Mouse (Mus musculus): ENCODE data around the gene Selenoi. TPM values are rescaled to one million over a fixed set of nuclear protein-coding genes. Genes with fewer than 3 reads are reported as not detected.
A peak's percentile ranks its signal among the peaks of the same experiment; 100 is the strongest.

Gene Selenoi
- total RNA-seq, 2 experiments from 2014 or later, result 41.7 to 45.7 TPM

DNA sequence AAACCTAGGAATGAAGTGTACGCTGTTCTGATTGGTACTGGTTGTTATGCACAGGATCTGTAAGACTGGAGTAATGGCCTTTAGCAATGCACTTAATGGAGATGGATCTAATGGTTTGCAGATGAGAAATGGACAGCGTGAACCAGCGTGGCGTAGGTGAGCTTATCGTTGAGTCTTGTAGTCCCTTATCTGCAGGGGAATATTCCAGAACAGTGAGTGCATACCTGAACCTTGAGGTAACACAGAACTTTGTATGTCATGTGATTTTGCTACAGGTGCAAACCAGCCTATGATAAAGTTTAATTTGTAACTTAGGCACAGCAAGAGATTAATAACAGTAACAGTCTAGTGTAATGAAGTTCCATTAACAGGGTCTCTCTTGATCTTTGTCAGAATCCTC, 6.2 kb downstream of the Selenoi start:
- no peak for DNase-seq

DNA sequence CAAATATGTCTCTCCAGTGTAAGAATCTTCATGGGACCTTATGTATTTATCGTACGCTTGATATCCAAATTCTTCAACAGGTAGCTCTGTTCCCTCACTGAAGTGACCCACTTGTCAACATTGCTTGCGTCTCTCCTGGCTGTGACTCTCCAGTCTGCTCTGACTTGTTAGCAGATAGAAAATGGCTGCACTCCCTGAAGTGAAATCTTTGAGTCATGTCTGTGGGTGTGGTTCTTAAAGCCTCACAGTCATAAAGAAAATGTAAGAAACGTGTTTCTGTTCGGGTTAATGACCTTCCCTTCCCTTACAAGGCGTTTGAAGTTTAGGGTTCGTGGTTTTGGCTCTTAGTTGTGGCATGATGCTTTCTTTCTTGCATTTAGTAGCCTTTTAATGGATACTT, 8.2 kb downstream of the Selenoi start:
- DNase-seq, result no peak

DNA sequence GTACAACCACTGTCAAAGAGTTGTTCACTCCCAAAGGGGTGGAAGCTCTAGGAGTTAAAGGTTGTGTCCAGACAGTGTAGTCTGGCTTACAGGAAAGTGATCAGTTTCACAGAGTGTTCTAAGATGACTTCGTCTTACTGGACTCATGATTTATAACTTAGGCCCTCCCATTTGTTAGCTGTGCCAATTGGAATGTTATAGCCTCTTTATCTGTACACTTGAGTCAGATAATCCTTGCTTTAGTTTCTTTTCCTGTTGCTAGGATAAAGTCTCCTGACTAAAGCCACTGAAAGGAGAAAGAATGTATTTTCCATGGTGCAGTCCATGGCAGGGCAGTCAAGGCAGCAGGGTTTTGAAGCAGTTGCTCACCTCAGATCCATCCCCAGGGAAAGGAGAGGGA, 10.0 kb downstream of the Selenoi start:
- DNase-seq, result no peak

DNA sequence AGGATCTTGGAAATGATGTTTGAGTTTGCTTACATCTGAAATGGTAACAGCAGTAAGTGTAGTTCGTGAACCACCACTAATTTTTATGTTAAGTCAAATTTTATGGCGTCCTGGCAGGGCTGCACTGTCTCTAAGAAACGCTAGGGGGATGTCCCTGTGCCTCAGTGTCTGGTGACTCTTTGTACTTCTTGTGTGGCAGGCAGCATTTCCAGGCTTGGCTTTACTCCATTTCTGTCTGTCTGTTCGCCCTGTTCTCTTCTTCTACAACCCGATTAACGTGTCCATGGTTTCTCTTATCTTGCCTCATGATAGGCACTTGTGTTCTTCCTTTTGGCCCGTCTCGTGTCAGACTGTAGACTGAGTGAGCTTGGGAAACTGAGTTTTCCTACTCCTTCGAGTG, 11.4 kb downstream of the Selenoi start:
- no peak for DNase-seq

DNA sequence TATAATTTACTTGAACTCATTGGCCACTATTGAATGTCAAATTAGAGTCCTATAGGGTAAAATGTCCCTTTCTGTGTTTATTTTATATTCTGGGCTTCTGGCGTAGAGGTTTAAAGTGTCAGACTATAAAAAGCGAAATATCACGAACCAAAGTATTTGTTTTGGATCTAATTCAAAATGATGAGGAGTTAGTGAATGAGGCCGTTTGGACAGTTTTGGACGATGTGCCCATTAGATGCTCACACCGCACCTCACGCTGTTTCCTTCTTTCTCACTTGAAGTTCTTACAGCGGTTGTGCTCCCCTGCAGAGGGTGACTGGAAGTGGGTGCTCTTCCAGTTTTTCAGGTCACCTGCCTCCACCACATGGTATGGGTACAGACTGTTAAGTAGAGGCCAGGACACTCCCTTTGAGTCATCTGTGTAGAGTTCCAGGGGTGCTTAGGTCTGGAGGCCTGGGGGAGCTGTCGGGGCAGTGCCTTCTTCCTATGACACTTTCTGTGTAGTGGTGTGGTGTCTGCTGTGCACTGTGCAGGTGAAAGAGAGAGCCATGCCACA, 13.6 kb downstream of the Selenoi start:
- no peak for DNase-seq

DNA sequence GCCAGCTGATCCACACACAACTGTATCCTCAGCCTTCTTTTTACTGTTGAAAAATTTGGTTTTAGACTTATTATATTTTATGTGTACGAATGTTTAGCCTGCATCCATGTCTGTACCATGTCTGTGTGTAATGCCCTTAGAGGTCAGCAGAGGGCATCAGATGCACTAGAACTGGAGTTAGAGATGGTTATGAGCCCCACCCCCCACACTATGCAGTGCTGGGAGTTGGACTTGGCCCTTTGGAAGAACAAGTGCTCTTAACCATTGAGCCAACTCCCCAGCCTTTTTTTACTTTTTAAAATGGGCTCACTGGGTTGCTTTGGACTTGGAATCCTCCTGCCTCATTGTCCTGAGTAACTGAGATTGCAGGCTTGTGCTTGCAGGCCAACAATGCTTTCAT, 15.3 kb downstream of the Selenoi start:
- no peak for DNase-seq

DNA sequence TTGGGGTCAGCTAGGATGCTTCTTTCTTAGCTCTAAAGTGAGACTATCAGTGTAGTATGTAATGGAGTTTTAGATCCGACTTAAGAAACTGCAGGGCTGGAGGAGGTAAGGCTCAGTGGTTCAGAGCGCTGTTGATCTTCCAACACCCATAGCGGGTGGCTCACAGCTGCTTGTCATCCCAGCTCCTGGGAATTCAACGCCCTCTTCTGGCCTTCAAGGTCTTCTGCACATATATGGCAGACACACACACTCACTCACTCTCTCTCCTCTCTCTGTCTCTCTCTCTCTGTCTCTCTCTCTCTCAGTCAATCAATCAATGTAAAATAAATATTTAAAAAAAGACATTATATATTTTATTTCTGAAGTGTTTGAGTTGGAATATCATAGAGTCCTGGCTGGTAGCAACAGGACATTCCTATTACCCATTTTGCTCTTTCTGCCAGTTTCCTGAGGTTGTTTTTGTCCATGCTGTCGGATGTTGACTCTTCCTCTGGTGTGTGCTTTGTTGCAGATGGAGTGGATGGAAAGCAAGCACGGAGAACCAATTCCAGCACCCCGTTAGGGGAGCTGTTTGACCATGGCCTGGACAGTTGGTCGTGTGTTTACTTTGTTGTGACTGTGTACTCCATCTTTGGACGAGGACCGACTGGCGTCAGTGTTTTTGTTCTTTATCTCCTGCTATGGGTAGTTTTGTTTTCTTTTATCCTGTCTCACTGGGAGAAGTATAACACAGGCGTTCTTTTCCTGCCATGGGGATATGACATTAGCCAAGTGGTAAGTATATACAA, 23.4 kb downstream of the Selenoi start:
- DNase-seq, result no peak

DNA sequence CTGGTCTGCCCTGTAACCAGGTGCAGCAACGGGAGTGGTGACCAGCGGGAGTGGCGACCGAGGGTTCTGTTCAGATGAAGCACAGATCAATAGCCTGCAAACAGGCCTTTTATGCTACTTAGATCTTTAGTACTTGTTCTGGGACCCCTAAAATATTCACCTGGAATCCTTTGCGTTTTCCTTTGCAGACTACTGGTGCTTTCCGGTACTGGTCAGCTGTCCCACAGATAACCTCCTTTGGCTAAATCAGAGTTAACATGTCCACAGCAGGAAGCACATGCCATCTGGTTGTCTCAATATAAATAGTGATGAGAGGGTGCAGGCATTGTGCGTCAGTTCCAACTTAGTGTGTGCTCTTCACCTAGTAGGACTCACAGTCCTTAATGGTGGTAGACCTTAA, 26.4 kb downstream of the Selenoi start:
- no peak for DNase-seq

DNA sequence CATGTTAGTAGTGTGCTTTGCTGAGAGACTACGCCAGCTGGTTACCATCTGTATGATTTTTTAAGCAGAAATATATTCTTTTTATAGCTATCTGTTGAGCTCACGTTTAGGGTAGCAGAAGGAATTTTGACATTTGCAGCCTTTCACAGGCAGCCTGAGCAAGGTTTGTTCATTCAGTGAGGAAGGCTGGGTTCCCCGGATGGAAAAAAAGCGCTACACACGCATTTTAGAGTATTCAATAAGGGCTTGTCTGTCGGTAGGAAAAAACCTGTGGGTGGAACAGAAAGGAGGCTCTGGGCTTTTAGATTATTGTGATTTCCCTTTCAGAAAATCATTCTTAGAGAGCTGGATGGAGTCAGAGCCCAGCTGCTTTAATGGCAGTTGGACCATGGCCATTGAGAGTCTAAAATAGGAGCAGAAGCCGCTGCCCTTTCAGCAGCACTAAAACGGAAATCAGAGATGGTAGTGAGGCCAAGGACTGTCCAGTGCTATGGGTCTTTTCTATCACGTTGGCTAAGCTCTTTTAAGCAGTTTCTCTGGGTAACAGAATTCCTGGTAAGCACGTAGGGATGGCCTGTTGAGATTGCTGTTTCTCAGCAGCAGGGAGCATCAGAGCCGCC, 38.3 kb downstream of the Selenoi start:
- peak; percentile 53 to 55 for DNase-seq

DNA sequence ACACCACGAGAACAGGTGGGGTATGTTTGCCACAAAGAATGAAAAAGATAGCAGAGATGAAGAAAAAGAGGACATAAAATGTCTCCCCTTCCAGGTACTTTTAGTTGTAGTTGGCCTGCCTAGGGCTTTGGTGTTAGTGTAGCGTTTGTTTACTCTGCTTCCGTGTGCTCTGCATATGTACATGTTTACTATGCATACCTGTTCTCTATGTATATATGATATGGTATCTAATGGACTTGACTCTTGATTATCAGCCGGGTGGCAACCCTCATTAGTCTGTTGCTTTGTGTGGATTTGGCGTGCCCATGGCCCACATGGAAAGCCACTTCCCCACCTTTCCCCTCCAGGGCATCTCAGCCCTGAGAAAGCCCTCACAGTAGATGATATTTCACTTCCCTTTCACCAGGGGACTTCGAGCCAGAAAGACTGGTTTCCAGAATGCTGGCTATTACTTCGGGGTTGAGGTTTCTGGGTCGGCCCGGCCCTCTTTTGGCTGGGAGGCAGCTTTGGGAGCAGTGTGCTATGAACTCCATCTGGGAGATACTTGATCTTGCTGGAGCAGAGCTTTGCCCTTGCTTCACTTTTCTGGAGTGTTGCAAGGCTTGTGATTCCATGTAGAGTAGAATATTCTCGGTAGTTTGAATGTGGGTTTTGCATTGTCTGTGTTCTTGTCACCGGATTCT, 39.4 kb downstream of the Selenoi start:
- DNase-seq, result no peak

DNA sequence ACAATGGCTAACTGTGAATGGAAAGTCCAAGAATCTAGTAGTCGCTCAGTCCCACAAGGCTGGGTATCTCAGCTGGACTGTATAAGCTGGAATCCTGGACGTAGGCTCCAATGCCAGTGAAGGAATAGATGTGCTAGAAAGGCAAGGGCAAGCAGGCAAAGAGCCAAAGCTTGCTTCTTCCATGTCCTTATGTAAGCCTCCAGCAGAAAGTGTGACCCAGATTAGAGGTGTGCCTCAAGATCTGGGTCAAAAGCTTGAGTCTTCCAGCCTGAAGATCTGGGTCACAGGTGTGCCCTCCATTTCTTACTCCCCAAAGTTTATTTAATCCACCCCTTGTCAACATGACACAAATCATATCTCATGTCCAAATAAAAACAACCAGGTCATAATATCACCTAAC, 44.0 kb downstream of the Selenoi start:
- DNase-seq, result no peak

DNA sequence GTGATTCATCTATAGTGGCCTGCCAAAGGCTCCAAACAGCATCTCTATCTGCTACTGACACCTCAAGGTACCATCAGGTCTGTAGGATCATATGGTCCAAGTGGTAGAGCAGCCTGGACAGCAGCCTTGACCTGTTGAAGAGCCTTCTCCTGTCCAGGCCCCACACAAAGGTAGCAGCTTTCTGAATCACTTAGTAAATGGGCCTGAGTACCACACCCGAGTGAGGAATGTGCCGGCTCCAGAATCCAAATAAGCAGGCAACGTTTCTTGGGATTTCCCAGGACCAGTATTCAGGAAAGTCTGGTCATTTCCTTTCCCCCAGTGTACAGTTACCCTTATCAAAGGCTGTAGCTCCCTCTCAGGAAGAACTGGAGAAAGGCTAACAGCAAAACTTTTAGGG, 46.6 kb downstream of the Selenoi start:
- DNase-seq, result no peak

DNA sequence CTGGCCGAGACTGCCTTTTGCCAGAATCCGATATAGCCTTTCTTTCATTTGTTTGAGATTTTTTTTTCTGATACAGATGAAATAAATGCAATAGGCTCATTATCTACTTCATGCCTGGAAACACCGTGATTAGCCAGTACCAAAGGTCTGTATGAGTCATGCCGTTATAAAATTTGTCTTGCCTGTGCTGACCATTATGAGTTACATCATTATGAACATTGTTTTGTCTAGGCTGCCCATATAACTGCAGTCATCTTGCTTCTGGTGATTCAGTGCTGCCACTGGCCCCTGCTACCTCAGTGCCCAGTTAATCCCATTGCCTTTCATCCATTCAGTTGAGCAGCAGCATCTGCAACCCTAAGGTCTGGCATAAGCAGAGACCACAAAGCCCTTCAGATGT, 47.1 kb downstream of the Selenoi start:
- DNase-seq, result no peak

DNA sequence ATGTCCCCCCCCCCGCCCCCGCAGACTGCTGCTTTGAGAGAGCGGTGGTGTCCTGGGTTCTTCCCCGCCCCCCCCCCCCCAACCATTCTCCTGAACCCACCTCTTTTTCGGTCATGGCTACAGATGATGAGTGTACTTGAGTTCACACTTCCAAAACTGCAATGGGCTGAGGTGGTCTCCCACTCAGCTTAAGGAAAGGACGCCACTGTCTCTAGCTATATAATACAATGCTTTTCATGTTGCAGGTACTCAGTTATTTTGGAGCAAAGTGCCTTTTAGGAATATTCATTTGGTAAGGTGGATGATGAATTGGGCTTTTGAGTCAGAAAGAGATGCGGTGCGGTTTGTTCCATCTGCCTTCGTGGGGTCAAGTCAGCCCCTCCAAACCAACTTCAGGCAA, 48.5 kb downstream of the Selenoi start:
- no peak for DNase-seq

DNA sequence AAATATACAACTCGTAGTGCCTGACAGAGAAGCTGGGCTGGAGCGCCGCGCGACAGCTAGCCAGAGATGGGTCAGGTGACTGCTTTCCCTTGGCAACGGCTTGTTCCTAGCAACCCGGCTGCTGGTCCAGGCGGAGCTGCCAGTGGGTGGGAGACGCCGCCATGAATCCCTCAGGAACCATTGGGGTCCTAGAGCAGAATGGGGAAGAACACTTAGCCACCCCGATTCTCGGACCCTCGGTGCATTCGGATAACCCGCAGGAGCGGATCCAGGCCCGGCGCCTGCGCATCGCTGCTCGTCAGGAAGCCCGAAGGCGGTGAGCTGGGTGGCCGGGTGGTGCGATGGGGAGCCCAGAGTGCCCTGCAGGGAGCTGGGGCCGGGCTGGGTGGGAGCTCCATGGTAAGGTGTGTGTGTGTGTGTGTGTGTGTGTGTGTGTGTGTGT, 48.9 kb downstream of the Selenoi start, which contains the start of gene Drc1:
TSS of gene Drc1 (plus strand) at position 98 of the 442 bp plus-strand sequence.
- peak; percentile 75 to 78 for DNase-seq

DNA sequence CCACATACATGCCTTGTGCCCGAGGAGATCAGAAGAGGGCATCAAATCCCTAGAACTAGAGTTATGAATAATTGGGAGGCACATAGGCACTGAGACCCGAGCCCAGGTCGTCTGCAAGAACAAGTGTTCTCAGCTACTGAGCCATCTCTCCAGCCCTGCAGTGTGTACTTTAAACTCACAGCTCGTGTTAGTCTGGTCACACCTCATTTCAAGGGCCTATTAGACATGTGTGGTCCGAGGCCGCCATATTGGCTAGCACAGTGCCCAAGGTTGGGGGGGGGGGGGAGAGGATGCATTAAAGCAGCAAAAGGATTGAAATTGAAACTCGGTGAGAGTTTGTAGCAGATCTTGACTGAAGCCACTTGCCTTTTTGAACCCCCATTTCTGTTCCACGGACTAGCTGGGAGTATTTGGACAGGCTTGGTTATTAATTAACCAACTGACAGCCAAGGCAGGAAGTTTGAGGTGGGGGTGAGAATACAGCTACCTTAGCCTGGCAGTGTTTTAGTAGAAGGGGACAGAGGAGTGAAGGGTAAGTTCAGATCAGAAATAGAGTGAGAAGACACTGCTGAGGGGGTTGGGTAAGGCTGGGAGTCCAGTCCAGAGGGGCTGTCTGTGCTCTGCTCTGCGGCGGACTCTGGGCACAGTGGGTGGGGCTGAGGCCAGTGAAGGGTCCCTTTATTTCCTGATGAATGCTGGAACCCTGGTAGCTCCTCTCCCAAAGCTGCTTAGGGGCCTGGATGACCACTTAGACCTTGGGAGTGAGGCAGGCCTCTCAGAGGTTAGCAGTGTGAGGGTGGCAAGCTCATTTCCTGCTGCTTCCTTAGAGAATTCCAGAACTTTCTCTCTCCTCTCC, 53.8 kb downstream of the Selenoi start:
- no peak for DNase-seq

DNA sequence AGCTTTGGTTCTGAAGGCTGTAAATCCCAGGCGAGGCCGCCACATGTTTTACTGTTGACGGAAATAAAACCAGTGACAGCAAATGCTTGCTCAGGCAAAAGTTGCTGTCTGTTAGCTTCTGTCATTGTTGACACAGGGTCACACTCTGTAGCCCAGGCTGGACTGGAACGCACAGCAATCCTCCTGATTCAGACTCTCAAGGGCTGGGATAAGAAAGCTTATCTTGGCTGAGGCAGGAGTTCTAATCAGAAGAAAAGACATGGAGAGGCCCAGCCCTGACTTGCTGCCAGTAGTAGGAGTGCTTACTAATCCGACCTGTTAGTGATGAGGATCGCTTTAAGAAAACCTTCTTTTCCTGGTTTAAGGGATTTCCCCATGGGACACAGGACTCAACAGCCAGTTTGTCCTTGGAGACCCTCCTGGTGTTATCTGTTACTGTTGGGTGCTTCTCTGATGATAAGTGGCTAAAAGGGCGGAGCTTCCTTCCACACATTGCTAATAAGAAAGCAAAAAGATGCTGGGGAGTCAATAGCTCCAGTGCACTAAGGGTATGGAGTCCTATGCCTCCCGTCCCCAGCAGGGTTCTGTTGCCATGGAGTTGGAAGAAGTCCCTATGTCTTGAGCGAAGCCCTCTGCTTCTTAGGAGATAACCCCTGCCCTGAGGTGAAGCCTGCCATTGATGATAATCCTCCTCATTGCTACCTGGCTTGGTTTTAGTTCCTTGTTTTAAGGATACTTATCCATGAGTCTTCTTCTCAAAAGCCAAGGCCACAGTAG, 54.9 kb downstream of the Selenoi start:
- DNase-seq, result no peak

Data from layer of hippocampus, postnatal 36 days (tissue).